Mouse (Mus musculus) embryonic facial prominence, embryonic 15.5 days (tissue): Measurements from ENCODE around the gene Oprd1. TPM values are rescaled to one million over a fixed set of nuclear protein-coding genes. Genes with fewer than 3 reads are reported as not detected.

ENCODE experiments used
- ATAC-seq: fragments of 200-750 bp; cut with Nextera tagmentation; 2 replicates; pipeline ENCODE4 v1.8.0; 2017; ENCODE audit warnings: low read depth, moderate TSS enrichment; ENCODE audit not compliant: insufficient number of reproducible peaks, low FRiP score, low TSS enrichment
- H3K27ac ChIP-seq: fragments of 300-500 bp; sonication (generic); replicated peaks from 2 replicates; pipeline ENCODE4 v1.5.1; 2015; ENCODE audit warnings: mild to moderate bottlenecking, inconsistent platforms
- H3K27me3 ChIP-seq: fragments of 300-500 bp; sonication (generic); 2 replicates; pipeline ENCODE4 v1.6.1; 2015; ENCODE audit warnings: inconsistent platforms
- H3K36me3 ChIP-seq: fragments of 300-500 bp; sonication (generic); 2 replicates; pipeline ENCODE4 v1.6.1; 2015; ENCODE audit warnings: mild to moderate bottlenecking, inconsistent platforms
- H3K4me1 ChIP-seq: fragments of 300-500 bp; sonication (generic); 2 replicates; pipeline ENCODE4 v1.6.1; 2015; ENCODE audit warnings: inconsistent platforms
- H3K4me2 ChIP-seq: fragments of 300-500 bp; sonication (generic); replicated peaks from 2 replicates; pipeline ENCODE4 v1.6.1; 2015; ENCODE audit warnings: mild to moderate bottlenecking, inconsistent platforms
- H3K4me3 ChIP-seq: fragments of 300-500 bp; sonication (generic); replicated peaks from 2 replicates; pipeline ENCODE4 v1.5.1; 2015; ENCODE audit warnings: mild to moderate bottlenecking, inconsistent platforms
- H3K9ac ChIP-seq: fragments of 300-500 bp; sonication (generic); 2 replicates; pipeline ENCODE4 v1.6.1; 2015; ENCODE audit warnings: inconsistent platforms
- H3K9me3 ChIP-seq: fragments of 300-500 bp; sonication (generic); replicated peaks from 2 replicates; pipeline ENCODE4 v1.6.1; 2016; ENCODE audit warnings: inconsistent platforms
- WGBS: fragments of 180-500 bp; shearing (Covaris S2); methylation state at CpG from one replicate; pipeline ENCODE4 v1.1.7; 2015; 5-methylcytosine and 5-hydroxymethylcytosine counted together
- polyA plus RNA-seq: library from polyadenylated mRNA; unstranded; fragments of >200 nt; fragmentation: Nextera tagmentation; extraction: Ambion mirVana; gene quantifications from 2 replicates; pipeline ENCODE4 v1.2.1, GENCODE M21; 2015

Gene Oprd1
- polyA plus RNA-seq, 1 experiment from 2014 or later = 0.33 TPM

DNA sequence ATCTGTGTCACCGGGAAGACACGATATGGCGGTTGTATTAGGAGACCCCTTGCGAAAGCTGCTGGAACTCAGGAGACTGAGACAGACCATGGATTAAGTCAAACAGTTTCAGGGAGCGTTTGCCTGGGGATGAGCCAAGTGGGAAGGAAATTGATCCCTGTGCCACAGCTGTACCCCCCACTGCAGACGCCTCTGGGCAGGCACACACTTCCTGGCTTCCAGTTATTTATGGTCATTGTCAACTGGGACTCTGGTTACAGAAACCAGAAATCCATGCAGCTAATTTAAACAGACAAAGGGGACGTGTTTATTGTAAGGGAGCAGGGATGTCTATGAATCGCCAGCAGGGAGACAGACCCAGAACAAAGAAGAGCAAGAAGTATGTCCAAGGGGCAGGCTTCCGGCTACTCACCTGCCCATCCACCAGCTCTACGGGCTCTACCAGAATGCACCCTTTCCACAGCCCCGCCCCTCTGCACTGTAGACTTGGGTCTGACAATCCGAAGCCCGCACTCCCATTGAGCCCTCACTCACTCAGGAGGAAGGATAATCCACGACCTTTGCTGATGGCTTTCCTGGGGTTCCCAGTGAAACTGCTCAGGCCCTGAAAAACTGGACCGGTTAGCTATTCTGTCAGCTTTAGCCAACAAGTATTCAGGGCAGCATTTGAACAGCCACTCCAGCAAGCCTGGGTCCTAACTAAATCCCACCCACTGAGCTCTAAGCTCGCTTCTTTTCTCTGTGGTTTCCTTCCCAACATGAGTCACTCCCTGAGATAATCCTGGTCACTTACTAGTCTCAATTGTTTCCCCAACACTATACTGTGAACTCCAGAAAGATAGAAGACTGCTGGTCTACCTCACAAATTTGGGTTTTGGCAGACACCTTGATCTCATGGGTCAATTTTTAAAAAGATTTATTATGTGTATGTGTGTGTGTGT lies 22.3 kb upstream of the Oprd1 start:
- no peaks in the 10 kb centered on the region for H3K9me3 ChIP-seq
- H3K4me1 ChIP-seq = peaks cover 18% of the 10 kb centered on the region; the same call in 1 of the 2 replicates
- H3K36me3 ChIP-seq = no peaks in the 10 kb centered on the region
- ATAC-seq = no peak
- 43% methylated on average over 16 of the region's 16 CpGs for WGBS
- H3K9ac ChIP-seq = no peak overlapping the region
- no peaks in the 10 kb centered on the region for H3K27me3 ChIP-seq
- no peak overlapping the region for H3K4me3 ChIP-seq
- H3K27ac ChIP-seq = no peak overlapping the region
- H3K4me2 ChIP-seq = no peak overlapping the region

GRCm38 (mm10) chr4:132165691-132166090 lies 21.4 kb upstream of the Oprd1 start:
- WGBS = 43% methylated on average over 14 of the region's 14 CpGs
- H3K4me2 ChIP-seq = 0 out of 2 replicates have a peak overlapping the region, but pooled peaks have one; percentile 12
- no peaks in the 10 kb centered on the region for H3K9me3 ChIP-seq
- no peaks in the 10 kb centered on the region for H3K36me3 ChIP-seq
- peaks cover 18% of the 10 kb centered on the region; the same call in 1 of the 2 replicates for H3K4me1 ChIP-seq
- no peak overlapping the region for H3K27ac ChIP-seq
- ATAC-seq = no peak
- no peak overlapping the region for H3K9ac ChIP-seq
- H3K4me3 ChIP-seq = no peak overlapping the region
- H3K27me3 ChIP-seq = no peaks in the 10 kb centered on the region

DNA sequence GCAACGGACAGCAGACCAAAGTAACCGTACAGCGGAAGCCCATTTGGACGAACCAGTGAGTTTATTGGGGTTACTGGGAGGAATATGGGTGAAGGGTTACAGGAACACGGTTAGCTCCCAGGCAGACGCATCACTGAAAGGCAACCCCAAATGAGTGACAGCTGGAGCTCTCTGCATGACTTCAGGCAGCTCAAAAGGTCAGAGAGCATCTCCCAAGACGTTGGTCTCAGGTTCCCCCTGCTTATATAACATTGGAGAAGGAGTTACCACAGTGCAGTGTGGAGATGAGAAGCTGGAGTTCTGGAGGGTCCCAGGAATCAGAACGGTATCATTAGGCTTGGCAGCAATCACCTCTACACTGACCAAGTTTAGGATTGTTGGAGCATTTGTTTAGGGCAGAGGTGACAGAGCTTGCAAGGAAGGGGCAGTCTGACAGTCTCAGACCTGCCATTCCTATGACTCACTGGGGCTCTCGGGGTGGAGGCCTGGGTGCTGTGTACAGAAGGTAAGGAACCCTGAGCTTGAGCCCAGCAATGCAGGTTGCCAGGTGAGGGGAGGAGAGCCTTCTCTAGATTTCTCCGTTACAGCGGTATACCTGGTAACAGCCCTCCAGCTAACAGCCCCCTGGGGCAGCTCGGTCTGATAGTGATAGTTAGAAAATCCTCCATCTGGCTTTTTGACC lies 12.8 kb upstream of the Oprd1 start:
- 43% methylated on average over 12 of the region's 12 CpGs for WGBS
- ATAC-seq = no peak

DNA sequence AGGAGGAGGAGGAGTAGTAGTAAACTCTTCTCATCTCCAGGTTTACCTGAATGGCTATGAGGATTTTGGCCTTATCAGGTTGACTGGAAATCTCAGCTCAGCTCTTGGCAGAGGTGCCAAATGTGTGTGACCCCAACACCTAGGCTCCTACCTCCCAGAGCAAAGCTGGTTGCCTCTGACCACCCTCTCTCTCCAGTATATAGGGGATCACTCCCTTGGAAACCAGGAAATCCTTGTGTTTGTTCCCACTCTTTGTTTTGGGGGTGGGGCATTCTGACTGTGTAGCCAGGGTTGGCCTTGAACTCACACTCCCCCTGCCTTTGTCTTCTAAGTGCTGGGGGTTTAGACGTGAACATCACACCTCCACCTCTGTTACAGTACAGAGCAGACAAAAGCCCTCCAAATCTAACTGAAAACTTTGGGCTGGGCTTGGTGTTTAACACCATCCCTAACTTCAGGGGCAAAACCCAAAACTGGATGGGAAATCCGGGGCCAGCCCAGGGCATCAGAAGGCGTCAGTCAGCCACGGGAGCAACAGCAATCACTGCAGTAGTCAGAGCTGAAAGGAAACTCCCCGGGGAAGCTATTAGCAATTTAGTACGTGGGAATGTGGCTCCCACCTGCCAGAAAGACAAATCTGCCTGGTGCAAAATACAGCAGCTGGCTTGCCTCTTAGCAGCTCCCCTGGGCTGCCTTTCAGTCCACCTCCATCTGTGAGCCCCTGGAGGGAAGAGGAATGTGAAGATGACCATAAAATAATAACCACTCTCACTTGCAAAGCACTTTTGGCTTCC lies 10.8 kb upstream of the Oprd1 start:
- H3K36me3 ChIP-seq = no peaks in the 10 kb centered on the region
- H3K27ac ChIP-seq = no peak overlapping the region
- H3K4me1 ChIP-seq = no peaks in the 10 kb centered on the region
- H3K4me3 ChIP-seq = no peak overlapping the region
- 7% methylated on average over 6 of the region's 6 CpGs for WGBS
- H3K9me3 ChIP-seq = no peaks in the 10 kb centered on the region
- ATAC-seq = no peak
- H3K27me3 ChIP-seq = no peaks in the 10 kb centered on the region
- no peak overlapping the region for H3K9ac ChIP-seq
- H3K4me2 ChIP-seq = no peak overlapping the region

More for the DNA sequence above, 12.8 kb upstream of the Oprd1 start:
- no peak overlapping the region for H3K4me2 ChIP-seq
- no peaks in the 10 kb centered on the region for H3K36me3 ChIP-seq
- H3K4me3 ChIP-seq = no peak overlapping the region
- no peaks in the 10 kb centered on the region for H3K9me3 ChIP-seq
- no peak overlapping the region for H3K9ac ChIP-seq
- H3K27me3 ChIP-seq = no peaks in the 10 kb centered on the region
- no peak overlapping the region for H3K27ac ChIP-seq
- H3K4me1 ChIP-seq = no peaks in the 10 kb centered on the region

DNA sequence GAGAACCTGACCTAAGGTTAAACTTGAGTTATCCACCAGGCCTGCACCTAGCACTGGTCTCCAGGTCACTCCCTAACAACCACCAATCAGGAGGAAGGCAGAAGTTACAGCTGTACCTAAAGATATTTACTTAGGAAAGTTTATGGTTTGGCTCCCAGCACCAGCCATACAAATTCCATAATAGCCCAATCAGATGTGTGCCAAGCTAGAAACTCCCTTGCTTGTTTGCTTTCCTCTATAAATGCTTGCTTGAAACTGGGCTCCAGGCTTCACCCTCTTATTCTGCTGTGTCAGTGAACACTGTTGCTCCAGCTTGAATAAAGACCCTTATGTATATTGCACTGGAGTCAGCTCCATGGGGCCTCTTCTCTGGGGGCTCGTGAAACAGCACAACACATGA lies 7.4 kb upstream of the Oprd1 start:
- Histone ChIP-seq H3K4me3 (no peak overlapping the region), H3K36me3 (no peaks in the 10 kb centered on the region), H3K9me3 (no peaks in the 10 kb centered on the region), H3K4me1 (no peaks in the 10 kb centered on the region), H3K4me2 (no peak overlapping the region), H3K9ac (no peak overlapping the region), H3K27me3 (no peaks in the 10 kb centered on the region), H3K27ac (no peak overlapping the region)
- 62% methylated on average over 1 of the region's 1 CpGs for WGBS
- ATAC-seq = no peak

DNA sequence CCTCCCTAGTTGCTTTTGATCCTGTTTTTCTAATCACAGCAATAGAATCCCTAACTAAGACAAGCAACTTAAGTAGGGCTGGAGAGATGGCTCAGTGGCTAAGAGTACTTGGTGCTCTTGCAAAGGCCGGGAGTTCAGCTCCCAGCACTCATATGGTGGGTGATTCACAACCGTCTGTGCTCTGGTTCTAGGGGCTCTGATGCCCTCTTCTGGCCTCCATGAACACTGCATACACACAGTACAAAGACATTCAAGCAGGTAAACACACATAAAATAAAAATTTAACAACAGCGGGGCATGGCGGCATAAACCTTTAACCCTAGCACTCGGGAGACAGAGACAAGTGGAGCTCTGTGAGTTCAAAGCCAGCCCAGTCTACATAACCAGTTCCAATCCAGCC lies 1.9 kb upstream of the Oprd1 start:
- Histone ChIP-seq H3K9me3 (no peaks in the 10 kb centered on the region), H3K4me2 (no peak overlapping the region), H3K9ac (no peak overlapping the region), H3K27me3 (peaks cover 34% of the 10 kb centered on the region), H3K36me3 (no peaks in the 10 kb centered on the region), H3K4me1 (peaks cover 9% of the 10 kb centered on the region), H3K27ac (no peak overlapping the region), H3K4me3 (no peak overlapping the region)
- no peak for ATAC-seq
- WGBS = 69% methylated on average over 5 of the region's 5 CpGs

- H3K27me3 ChIP-seq = peaks cover 34% of the 10 kb centered on the region
Observed at GRCm38 (mm10) chr4:132145092-132145491, 806 bp upstream of the Oprd1 start.

DNA sequence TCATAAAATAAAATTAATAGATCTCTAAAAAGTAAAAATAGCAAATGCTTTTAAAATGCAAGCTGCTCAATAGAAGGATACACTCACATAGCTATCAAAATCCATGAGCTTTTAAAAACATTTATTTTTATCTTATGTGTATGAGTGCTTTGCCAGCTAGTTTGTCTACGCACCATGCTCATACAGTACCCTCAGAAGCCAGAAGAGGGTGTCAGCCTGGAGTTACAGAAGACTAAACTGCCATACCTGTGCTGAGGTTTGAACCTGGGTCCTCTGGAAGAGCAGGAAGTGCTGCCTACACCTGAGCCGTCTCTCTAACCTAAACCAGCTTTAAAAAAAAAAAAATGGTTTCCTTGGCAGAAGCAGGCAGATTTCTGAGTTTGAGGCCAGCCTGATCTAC lies 5.6 kb downstream of the Oprd1 start:
- Histone ChIP-seq H3K27me3 (peaks cover 11% of the 10 kb centered on the region), H3K9ac (no peak overlapping the region), H3K4me2 (no peak overlapping the region), H3K27ac (no peak overlapping the region), H3K9me3 (no peaks in the 10 kb centered on the region), H3K4me3 (no peak overlapping the region), H3K36me3 (no peaks in the 10 kb centered on the region), H3K4me1 (0 out of 2 replicates have a peak, but pooled peaks cover under 1% of the 10 kb centered on the region)
- 88% methylated on average over 2 of the region's 2 CpGs for WGBS
- ATAC-seq = no peak

More at GRCm38 (mm10) chr4:132145092-132145491, 806 bp upstream of the Oprd1 start:
- H3K4me3 ChIP-seq = peak overlapping the region; percentile 11; the same call in 1 of the 2 replicates
- H3K36me3 ChIP-seq = no peaks in the 10 kb centered on the region
- no peak overlapping the region for H3K9ac ChIP-seq
- peak overlapping the region; percentile 76 for H3K4me2 ChIP-seq
- no peak for ATAC-seq
- H3K9me3 ChIP-seq = no peaks in the 10 kb centered on the region
- H3K4me1 ChIP-seq = peaks cover 9% of the 10 kb centered on the region
- H3K27ac ChIP-seq = no peak overlapping the region
- 32% methylated on average over 10 of the region's 10 CpGs for WGBS

DNA sequence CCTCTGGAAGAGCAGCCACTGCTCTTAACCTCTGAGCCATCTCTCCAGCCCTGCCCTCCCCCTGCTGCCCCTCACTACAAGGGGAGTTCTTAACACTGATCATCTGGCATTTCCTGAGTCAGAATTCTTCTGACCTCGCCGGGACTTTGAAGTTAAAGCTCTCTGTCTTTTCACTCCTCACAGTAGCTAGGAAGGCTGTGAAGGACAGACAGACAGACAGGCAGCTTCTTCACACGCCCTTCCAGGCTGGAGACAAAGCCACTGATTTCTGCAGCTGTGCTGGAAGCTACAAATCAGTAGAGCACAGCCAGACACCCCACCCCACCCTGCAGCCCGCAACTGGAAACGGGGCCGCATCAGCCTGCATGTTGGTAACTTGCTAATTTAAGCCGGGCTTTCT lies 7.3 kb downstream of the Oprd1 start:
- Histone ChIP-seq H3K4me1 (0 out of 2 replicates have a peak, but pooled peaks cover 2% of the 10 kb centered on the region), H3K27me3 (no peaks in the 10 kb centered on the region; the same call in none of the 2 replicates), H3K4me2 (no peak overlapping the region), H3K9ac (no peak overlapping the region), H3K4me3 (no peak overlapping the region), H3K27ac (no peak overlapping the region), H3K9me3 (no peaks in the 10 kb centered on the region), H3K36me3 (no peaks in the 10 kb centered on the region)
- no peak for ATAC-seq
- 68% methylated on average over 7 of the region's 7 CpGs for WGBS

- 65% methylated on average over 16 of the region's 16 CpGs for WGBS
- H3K4me1 ChIP-seq = 0 out of 2 replicates have a peak, but pooled peaks cover 2% of the 10 kb centered on the region
- H3K4me2 ChIP-seq = no peak overlapping the region
- H3K27me3 ChIP-seq = no peaks in the 10 kb centered on the region
- no peak for ATAC-seq
- no peak overlapping the region for H3K4me3 ChIP-seq
- H3K9ac ChIP-seq = no peak overlapping the region
- H3K9me3 ChIP-seq = no peaks in the 10 kb centered on the region
- H3K27ac ChIP-seq = no peak overlapping the region
- H3K36me3 ChIP-seq = no peaks in the 10 kb centered on the region
Observed at GRCm38 (mm10) chr4:132133920-132134319, 10.4 kb downstream of the Oprd1 start.

DNA sequence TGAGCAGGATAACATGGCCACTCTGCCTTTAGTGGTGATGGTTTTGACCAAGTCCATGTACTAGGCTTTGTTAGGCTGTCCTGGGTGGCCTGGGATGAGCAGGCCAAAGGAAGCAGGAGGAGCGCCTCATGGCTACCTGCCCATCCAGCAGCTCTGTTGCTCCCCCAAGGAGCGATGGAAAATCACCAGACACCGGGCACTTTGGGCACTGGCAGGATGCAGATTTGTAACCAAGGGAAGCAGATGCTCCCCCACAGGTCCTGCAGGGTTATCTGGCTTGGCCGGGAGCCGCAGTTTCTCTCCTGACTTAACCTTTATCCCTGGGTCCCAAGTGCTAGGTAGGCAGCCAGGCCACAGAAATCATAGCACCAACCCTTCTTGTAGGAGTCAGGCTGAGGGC lies 10.9 kb downstream of the Oprd1 start:
- H3K36me3 ChIP-seq = no peaks in the 10 kb centered on the region
- no peak overlapping the region for H3K27ac ChIP-seq
- no peak for ATAC-seq
- no peak overlapping the region for H3K4me2 ChIP-seq
- H3K4me1 ChIP-seq = 0 out of 2 replicates have a peak, but pooled peaks cover 2% of the 10 kb centered on the region
- no peak overlapping the region for H3K9ac ChIP-seq
- no peaks in the 10 kb centered on the region for H3K27me3 ChIP-seq
- no peak overlapping the region for H3K4me3 ChIP-seq
- 92% methylated on average over 5 of the region's 5 CpGs for WGBS
- no peaks in the 10 kb centered on the region for H3K9me3 ChIP-seq
